Mouse (Mus musculus) embryonic stem cell, embryonic (primary cell): ENCODE measurements around the gene Stx7.

Experiments
- CTCF ChIA-PET, 4 experiments: fragments of 300-600 bp in 2 of 4; fragments of 350-600 bp in 2 of 4; sonication (Branson Sonifier 250); formaldehyde crosslinking; loops; one replicate each; lab custom pipeline; 2022; ENCODE audit warnings: inconsistent platforms in 2 of 4; lab: Charles Lee
- POLR2A ChIA-PET, 4 experiments: fragments of 300-600 bp in 2 of 4; fragments of 350-600 bp in 2 of 4; sonication (Branson Sonifier 250); formaldehyde crosslinking; loops; one replicate each; lab custom pipeline; 2022; ENCODE audit warnings: antibody characterized with exemption in 4 of 4, inconsistent platforms in 1 of 4; lab: Charles Lee

The Stx7 gene

GRCm38 (mm10) chr10:24222911-24223310 lies 73.8 kb downstream of the Stx7 start:
- ChIA-PET POLR2A (interaction anchor here in 1 of 4 experiments (0.8 kb wide), 1 partner anchor 10 kb away, joined by 4 read pairs; no protein-coding TSS in a partner anchor), CTCF (interaction anchor here in 3 of 4 experiments (0.7 to 1.3 kb wide), 3 partner anchors 50 to 112 kb away, joined by 4 to 8 read pairs (median 7); no protein-coding TSS in a partner anchor)

GRCm38 (mm10) chr10:24223449-24224143 lies 74.5 kb downstream of the Stx7 start, which contains the start of gene Moxd1:
TSS of gene Moxd1 (plus strand) at chr10:24223517.
- CTCF ChIA-PET: interaction anchor here in 3 of 4 experiments (0.7 to 1.3 kb wide), 5 partner anchors 50 to 113 kb away, joined by 3 to 8 read pairs (median 4); no protein-coding TSS in a partner anchor
- POLR2A ChIA-PET: interaction anchor here in 2 of 4 experiments (0.8 to 1.2 kb wide), 2 partner anchors 9 to 74 kb away, joined by 3 to 4 read pairs; partner anchors contain the start of gene Stx7 (in 1 of the 2)

- ChIA-PET POLR2A (interaction anchor here in 1 of 4 experiments (1.2 kb wide), 1 partner anchor 75 kb away, joined by 3 read pairs; the partner anchor contains the start of gene Stx7), CTCF (interaction anchor here in 2 of 4 experiments (0.6 to 1.0 kb wide), 3 partner anchors 9 to 74 kb away, joined by 3 to 4 read pairs (median 3); no protein-coding TSS in a partner anchor)
Observed at GRCm38 (mm10) chr10:24224591-24224990, 75.5 kb downstream of the Stx7 start.

GRCm38 (mm10) chr10:24228318-24229183 lies 79.4 kb downstream of the Stx7 start:
- ChIA-PET CTCF (interaction anchor here in 2 of 4 experiments (0.6 kb wide), 2 partner anchors 40 to 47 kb away, joined by 3 to 5 read pairs; no protein-coding TSS in a partner anchor), POLR2A (no interaction called here)

- POLR2A ChIA-PET: interaction anchor here in 1 of 4 experiments (0.9 kb wide), 1 partner anchor 9 kb away, joined by 4 read pairs; the partner anchor contains the start of gene Moxd1
- CTCF ChIA-PET: no interaction called here
Observed at GRCm38 (mm10) chr10:24232281-24232680, 83.2 kb downstream of the Stx7 start.

GRCm38 (mm10) chr10:24235426-24236283 lies 86.6 kb downstream of the Stx7 start:
- POLR2A ChIA-PET: no interaction called here
- CTCF ChIA-PET: no interaction called here
